Mouse (Mus musculus) testis, adult 2 months (tissue): Measurements from ENCODE around the gene Mdm2.

Experiments used
- CTCF ChIP-seq: fragments of 200-500 bp; IDR thresholded peaks from 2 replicates; pipeline ENCODE4 v1.5.1; 2012; ENCODE audit warnings: low read depth, mild to moderate bottlenecking, inconsistent platforms, low read length, moderate library complexity; ENCODE audit not compliant: control insufficient read depth, insufficient read depth, insufficient replicate concordance
- POLR2A ChIP-seq: fragments of 200-500 bp; IDR thresholded peaks from 2 replicates; pipeline ENCODE4 v1.6.1; 2012; ENCODE audit warnings: low read depth, mild to moderate bottlenecking, inconsistent platforms, low read length, moderate library complexity; ENCODE audit not compliant: control insufficient read depth

DNA sequence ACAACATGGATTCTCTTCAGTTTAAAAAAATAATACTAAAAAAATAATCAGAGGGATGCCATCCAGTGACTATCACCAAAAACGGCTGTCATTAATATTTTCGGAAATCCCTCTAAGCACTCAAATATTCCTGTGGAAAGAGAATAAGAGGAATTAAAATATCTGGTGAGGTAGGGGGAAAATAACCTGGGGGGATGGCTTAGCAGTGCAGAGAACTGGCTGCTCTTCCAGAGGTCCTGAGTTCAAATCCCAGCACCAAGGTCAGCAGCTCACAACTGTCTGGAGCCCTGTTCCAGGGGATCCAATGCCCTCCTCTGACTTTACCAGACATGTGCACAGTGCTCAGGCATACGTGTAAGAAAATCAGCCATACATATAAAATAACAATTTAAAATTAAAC lies 44.2 kb downstream of the Mdm2 start:
- TF ChIP-seq CTCF = no peak
- TF ChIP-seq POLR2A = no peak
